Mouse (Mus musculus): ENCODE results near the gene Rbms1.

Gene Rbms1

DNA sequence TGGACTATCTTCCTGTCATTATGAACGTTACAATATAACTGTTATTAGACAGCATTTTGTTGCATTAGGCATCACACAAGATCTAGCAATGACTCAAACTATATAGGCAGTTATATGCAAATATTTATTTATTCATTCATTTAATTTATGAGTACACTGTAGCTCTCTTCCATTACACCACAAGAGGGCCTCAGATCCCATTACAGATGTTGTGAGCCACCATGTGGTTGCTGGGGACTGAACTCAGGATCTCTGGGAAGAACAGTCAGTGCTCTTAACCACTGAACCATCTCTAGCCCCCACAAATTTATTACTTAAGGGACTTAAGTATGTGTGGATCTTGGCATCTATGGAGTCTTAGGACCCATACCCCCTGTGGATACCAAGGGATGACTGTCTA is 214.4 kb downstream of the Rbms1 start:
- DNase-seq, result peak; percentile 42

DNA sequence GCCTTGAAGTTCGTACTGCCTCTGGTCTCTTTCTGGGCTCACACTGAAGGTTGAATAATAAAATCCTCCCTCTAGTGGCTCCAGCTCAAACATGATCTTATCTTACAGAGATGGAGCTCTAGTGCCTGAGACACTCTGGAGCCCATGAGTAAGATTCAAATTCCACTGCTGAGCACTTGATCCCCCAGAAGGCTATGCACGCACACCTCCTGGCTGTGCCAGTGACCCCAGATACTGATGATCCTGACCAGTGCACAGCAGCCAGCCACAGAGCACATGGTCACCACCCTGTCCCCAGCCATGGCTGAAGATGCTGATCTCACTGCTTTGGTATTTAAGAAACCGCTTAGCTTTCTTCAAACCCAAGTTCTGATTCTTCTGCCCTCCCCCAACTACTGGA is 215.4 kb downstream of the Rbms1 start:
- peak; percentile 31 for DNase-seq

DNA sequence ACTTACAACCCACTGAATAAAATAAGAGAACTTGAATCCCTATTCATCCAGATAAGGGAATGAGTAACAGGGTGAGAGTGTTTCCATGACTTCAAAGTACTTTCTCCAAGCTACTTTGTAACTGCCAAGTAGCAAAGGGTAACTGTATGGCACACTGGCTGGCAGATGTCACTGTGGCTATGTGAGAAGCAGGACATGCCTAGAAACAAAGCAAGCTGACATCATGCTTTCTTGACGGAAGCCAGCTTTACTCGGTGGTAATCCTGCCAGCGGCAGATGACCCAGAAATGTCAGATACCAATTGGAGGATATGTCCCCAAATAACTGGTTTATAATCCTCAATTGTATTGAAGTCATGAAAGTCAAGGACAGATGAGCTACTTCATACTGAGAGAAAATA is 218.3 kb downstream of the Rbms1 start:
- no peak for DNase-seq

DNA sequence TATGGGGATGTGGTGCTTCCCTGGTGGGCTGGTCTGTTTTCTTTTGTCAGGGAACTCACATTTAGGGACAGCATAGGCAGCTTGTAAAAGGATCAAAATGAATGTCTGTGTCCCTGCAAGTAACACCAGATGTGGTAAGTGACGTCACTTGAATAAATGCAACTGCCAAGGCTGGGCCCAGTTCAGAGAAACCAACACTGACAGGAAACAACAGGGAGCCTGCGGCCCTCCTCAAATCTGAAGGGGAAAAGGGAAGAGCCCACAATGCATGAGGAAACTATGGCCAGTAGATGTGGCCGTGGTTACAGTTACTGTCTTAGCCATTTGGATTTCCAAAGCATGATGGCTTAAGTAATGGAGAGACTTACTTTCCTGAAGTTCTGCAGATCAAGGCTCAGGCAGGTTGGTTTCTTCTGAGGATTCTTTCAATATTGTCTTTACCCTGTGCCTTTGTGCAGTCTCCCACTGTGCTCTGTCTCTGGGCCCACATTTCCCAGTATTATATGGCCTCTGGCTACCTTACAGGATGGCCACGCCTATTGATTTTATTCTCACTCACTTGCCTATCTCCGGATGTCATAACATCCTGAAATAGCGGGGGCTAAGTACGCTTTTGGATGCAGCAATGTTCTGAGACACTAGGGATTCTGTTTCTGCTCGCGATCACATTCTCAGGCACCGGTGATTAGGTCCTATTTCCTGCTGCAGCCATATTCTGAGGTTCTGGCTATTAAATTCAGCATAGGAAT is 223.4 kb downstream of the Rbms1 start:
- no peak for DNase-seq

DNA sequence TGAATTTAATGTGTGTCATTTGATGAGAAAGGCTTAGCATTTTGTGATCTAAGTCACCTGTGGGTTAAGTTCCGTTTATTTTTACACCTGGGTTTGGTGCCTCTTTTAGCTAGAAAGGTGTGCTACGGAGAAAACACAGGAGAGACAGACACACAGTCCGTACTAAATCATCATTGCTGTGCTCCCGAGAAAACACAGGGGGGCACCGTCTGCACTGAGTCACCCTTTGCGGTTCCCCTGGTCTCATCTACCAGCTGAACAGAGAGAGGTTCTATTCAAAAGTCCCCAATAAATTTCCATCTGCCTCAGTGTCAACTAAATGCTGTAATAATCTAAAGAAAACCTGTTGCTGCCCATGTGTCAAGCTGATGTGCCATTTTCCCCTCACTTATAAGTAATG is 232.1 kb downstream of the Rbms1 start:
- peak; percentile 31 for DNase-seq

DNA sequence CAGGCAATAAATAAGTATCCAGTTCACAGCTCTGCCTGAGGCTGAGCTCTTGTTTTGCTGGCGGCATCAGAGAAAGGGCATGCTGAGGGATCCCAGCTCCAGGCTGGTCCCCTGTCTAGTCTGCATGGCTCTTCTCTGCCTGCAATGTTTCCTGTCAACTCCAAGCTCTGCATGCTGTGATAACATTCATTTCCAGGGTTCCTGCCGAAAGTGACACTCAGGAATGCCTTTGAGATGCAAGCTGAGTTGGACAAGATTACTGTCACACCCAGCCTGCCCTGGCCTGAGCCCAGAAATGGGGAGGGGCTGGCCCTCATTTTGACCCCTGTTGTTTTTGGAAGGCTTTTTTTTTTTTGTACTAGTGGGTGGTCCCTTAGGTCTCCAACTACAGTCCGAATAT is 233.0 kb downstream of the Rbms1 start:
- DNase-seq, result peak; percentile 54

DNA sequence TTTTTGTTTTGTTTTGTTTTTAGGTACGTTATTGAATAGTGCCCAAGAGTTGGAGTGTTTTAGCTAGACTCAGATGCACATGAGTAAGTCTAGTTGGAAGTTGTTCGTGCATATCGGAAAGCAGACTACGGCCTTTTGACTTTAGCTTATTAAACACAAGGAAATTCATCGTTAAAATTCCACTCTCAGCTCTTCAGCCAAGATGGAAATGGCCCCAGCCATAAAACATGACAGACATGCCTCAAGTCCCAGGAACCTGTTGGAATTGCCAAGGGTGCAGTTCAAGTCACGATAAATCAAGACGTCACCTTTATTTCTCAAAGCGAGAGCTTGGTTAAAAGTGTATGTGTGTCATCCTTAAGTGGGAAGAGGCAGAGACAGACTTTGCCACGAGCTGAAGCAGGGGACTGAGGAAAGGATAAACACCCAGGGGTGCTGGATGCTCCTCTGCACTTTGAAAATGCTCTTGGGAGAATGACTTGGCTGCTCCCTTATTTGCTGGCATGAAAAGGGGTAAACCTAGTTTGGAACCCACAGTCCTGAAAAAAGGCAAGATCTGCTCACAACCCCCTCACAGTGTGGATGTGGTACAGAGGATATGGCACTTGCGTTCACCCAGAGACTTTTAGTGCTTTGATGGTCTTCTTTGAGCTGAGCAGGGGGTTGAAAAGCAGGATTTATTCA is 233.9 kb downstream of the Rbms1 start:
- no peak for DNase-seq

DNA sequence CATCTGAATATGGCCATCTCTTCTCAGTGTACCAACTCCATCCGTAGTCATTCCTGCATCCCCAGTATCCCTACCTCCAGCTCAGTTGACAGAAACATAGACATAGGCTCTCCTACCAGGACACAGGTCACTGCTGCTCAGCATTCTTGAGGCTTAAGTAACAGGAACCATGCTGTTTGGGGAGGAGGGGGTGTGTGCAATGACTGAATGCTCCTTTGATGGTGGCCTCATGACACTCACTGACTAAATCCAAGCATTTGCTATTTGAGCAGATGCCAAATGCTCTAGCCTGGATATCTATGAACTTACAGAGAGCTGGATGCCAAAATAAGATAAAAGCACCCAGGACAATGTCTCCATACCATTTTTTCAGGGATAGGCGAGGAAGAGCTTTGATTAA is 238.3 kb downstream of the Rbms1 start:
- no peak for DNase-seq

DNA sequence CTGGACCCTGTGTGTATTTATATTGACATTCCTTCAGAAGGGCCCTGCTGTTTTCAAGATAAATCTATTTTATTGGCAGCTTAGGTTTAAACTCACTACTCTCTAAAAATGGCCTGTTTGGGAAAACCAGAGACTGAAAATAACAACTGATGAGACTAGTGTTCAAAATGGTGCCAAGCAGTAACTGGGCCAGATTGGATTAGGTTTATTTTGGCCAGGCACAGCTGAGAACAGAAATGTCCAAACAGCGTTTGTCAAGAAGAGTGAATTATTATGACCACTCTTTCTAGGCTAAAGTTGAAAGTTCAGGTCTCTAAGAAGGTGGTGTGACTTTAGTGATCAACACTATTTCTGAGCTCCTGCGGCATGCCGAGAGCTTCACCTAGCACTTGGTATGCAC is 240.0 kb downstream of the Rbms1 start:
- DNase-seq, result peak; percentile 26

DNA sequence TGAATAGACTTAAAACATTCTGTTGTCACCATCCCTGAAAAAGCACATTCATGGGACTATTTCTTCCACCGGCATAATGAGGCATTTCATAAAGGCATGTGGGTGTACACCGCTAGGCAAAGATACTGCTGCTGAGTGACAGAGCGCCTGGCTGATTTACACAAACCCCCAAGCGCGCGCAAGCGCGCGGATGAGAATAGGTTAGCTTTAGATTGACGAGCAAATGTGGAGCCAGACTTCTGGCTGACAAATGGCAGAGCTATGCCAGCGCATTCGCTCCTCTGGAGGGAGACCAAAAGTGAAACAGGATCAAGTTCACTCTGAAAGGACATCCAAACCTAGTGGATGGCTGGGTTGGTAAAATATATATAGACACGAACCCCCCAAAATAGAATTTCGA is 240.5 kb downstream of the Rbms1 start, which contains the start of gene Itgb6:
Gene Itgb6 (minus strand): TSS at position 130 of the 400 bp plus-strand sequence.
- no peak for DNase-seq

DNA sequence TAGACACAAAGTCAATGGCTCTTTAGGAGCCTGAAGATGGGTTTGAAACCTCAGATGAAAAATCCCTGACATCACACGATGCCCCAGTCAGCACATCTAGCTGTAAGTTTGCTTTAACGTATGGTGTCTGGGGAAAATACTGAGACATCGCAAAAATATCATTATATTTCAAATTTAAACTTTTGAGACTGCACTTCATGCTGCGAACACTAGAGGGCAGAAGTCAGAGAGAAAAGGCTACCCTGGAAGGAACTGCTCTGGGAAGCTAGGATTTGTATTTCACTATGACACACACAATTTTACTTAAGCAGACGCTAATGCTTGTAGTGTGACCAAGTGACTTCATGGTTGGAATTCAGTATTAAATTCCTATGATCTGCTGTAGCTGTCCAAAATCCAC is 242.1 kb downstream of the Rbms1 start:
- DNase-seq, result peak; percentile 66

DNA sequence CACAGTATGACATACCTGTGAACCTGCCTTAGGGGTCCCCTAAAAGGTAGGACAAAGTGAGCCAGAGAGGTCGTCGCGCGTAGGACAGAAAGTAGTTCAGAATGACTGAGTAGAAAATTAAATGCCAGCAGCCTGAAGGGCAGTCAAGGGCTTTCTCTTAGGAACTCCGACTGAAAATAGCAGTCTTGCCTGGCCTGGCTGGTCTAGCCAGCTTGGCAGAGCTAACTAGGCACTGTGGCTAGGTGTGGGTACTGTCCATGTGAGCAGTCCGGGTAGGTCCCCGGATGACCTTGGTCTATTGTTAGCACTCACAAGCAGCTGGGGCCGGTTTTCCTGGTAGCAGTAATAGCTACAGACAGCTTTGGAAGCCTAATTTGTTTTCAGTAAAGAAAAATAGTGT is 242.8 kb downstream of the Rbms1 start:
- DNase-seq, result peak; percentile 63

DNA sequence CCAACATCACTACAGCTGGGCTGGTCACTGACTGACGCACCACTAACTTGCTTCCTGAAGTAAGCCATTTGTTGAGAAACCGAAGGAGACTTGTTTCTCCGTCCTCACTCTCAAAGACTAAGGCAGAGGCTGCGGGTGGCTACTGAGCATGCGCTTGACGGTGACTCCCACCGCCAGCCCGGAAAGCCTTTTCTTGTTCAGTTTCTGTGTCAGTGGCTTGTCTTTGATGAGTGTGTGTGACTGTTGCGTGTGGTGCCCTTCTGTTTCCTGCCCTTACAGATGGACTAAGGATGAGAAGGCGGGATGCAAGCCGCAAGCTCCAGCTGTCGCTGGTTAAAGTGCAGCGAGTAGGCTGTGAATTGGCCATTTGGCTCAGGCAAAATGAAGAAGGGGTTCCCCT is 245.6 kb downstream of the Rbms1 start:
- DNase-seq, result peak; percentile 47

DNA sequence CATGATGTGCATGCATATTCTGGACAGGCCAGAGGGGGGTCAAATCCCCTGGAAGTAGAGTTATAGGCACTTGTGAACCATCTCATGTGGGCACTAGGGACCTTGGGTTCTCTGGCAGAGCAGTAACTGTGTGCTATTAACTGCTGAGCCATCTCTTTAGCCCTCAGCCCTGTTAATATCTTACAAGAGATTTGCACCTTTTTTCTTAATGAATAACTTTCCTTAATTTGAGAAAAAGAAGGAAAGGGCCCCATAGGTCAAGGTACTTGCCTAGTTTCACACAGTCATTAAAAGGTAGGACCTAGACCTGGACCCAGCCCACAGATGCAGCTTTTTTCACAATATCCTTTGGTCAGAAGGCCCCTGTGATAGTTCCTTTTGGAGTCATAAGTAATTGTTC is 246.4 kb downstream of the Rbms1 start:
- no peak for DNase-seq

DNA sequence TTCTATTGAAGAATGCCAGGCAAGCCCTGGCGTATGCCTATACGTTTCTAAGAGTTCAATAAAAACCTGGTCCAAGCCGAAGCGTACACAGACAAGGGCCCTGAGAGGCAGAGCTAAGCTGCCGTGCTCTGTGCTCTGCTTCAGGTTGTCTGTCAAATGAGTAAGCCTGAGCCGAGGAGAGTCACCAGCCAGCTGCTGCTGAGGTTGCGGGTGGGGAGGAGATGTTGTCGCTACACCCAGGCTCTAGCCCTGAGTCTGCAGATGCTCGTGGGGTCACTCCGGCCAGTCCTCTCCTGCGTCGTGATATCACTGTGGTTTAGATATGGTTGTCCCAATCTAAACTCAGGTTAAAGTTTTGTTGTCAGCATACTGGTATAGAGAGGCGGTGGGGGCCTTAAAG is 247.2 kb downstream of the Rbms1 start:
- no peak for DNase-seq

DNA sequence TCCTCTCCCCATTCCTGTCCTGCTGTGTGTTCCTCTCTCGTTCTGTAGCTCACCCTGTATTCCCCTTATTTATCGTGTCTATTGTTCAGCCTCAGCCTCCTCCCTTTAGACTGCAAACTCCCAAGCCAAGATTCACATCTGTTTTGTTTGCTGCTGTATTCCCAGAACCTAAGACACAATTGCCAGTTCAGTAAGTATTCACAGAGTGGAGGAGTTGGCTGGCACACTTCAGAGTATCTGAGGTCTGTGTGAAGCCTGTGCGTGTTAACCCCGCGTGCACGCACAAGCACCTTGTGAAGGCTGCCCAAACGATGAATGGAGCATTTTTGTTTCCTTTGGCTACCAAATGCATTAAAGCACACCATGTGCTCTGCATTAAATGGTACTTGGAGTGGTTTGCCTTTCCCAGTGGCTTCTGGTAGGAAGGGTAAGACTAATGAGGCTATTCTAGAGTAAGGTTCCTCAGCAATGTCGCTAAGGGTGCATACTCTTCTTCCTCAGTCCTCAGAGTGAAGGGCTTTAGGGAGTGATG is 248.0 kb downstream of the Rbms1 start:
- DNase-seq, result no peak

DNA sequence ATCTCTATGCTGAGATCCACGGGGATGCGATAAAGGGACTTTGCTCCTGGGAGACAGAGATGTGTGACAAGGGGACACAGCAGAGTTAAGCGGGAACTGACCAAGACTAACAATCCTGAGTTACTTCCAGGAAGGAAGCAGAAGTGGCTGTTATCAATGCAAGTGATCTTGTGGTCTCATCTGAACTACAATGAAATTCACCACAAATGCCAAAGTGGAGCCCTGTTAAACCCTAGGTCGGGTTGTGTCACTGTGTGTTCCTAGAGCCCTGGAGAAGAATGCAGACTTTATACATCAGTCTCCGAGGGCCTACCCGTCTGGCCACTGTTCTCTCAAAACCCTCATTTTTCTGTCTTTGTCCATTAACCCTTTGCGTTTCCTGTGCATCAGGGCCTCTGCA is 248.5 kb downstream of the Rbms1 start:
- DNase-seq, result no peak

DNA sequence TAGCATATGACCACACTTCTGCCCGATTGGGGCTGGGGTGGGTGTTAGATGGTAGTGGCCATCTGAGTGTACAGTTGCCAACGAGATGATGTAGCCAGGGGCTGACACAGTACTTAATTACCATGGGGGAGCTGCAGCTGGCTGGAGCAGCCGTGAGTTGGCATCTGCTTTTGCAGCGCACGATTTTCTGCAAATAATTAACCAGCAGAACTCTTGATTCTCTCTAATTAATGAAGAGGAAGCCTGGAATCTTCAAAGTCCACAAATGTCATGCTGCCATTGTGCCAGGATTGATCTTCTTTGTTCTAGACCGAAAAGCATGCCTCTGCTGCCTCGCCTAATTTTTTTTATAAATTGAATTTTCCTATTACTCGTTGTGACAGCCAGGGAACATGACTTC is 249.1 kb downstream of the Rbms1 start:
- no peak for DNase-seq

DNA sequence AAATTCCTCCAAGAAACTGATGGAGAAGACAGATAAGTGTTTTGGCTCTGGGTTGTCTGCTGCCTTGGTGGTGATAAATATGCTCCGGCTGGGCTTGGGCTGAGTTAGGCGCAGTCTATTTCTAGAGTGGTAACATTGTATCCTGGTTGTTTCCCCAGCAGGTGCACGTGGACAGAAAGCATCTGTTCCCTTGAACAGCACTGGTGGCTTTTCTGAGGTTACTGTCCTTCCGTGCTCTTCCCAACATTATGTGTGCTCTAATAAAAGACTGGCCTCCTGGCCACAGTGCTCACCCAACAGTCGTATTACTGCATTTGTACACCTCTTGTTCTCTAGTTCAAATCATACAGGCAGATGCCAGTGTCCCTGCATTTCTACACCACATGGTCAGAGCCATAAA is 250.1 kb downstream of the Rbms1 start:
- peak; percentile 46 for DNase-seq

DNA sequence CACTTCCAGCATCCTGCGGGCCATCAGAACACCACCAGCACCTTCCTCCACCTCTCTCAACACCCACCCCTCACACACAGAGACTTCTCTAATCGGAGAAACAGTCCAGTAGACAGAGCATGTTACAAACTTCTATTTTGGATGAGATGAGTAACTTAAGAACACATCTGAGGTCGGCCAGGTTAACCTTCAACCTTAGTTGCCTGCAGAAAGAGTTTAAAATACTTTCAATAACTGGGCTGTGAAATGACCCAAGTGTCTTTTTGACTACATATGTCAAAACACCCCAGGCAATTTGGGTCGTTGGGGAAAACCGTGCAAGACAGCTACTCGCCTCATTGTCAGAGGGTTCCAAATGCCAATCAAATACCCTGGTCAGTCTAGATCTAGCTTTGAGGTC is 250.5 kb downstream of the Rbms1 start:
- no peak for DNase-seq

DNA sequence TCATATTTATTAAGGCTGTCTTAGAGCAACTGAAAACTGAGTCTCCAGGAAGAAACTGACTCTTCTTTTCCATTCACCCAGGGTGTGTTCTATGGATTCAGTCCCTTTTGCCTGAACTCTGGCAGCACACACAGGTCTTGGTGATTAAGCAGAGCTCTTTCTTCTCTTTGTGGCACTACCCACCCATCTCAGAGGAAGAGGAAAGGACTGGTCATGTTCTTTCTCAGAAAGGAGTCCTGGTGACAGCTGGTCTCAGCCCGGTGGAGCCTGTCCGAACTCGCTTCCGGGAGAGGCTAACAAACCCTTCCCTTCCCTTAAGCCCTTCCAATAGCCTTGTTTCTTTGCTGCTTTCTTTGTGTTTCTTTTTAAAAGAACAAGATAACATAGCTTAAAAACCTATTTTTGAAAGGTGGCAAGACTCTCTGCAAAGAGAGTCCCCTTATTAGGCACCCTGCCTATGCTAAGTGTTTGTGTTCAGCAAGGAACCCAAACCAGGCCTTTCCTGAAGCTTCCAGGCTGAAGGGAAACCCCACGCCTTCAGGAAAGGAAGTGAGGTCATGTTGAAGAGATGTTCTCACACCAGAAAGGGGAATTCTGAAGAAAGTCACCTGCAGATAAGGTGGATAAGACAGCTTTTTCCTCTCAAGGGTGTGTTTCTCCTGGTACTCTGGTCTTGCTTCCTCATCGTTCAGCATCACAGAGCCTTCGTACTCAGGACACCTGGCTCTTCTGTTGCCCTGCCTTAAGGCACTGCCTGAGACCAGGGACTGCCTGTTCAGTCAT is 251.7 kb downstream of the Rbms1 start:
- DNase-seq, result no peak

DNA sequence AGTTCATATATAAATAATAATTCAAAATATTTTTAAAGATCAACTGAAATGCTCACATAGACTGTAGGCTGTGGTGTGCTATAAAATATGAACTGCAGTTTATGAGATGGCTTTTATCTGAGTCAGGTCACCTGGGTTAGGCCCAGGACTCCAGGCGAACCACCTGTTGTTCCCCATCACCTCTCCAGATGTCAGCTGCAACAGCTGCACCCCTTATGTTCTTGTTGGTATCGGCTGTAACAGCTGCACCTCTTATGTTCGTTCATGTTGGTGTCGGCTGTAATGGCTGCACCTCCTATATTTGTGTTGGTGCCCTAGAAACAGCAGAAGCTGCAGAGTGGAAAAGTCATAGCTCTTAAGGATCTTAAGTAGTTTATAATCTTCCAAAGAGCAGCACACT is 252.7 kb downstream of the Rbms1 start:
- DNase-seq, result no peak

DNA sequence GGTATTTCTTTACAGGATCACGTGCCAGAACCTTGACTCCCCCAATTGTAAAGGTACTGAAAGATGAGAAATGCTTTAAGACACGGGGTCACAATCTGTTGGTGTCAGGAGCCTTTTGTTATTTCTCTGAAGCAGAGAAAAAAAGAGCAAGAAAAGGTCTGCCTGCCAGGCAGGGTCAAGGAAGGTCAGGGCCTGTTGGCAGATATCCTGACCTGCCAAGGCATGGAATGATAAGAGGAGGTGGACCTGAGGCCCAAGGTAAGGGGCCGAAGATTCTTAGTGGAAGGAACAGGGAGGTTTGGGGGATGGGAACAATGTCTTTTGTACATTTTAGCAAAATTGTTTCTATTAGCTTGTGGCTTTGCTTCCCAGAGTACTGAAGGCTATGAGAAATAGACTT is 254.3 kb downstream of the Rbms1 start:
- DNase-seq, result no peak

DNA sequence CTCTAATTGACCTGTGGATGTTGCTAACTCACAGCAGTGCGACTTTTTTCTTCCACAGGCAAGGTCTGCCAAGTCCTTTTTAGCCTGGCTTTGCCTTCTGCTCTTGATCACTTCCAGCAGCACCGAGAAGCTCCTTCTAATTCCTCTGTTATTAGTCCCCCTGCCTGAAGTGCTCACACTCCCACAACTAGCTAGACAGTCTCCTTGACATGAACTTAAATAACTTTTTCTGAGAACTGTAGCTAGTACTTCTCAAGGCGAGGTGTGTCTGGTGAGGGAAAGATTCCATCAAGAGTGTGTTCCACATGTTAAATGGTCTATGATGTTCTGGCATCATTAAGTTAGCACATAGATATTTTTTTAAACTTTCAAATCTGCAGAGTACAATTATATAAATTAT is 256.1 kb downstream of the Rbms1 start:
- DNase-seq, result no peak

All from lung, postnatal 36 days (tissue).